Mouse (Mus musculus) midbrain, embryonic 10.5 days (tissue): Measurements from ENCODE around the gene Smco1. TPM values are rescaled to one million over a fixed set of nuclear protein-coding genes. Genes with fewer than 3 reads are reported as not detected.

Experiments used
- microRNA counts: library from miRNA; unstranded; fragments of <30 nt; microRNA quantifications from one replicate; lab custom pipeline; 2017
- microRNA-seq: library from miRNA; unstranded; fragments of <30 nt; microRNA quantifications from one replicate; pipeline ENCODE4, GENCODE M21; 2017
- polyA plus RNA-seq: library from polyadenylated mRNA; unstranded; fragments of >200 nt; fragmentation: Nextera tagmentation; extraction: Ambion mirVana; gene quantifications from 2 replicates; pipeline ENCODE4 v1.2.1, GENCODE M21; 2016

The Smco1 gene
- polyA plus RNA-seq, 1 experiment from 2014 or later: 0.07 TPM

MicroRNAs encoded within 50 kb of the gene (microRNA counts, 519-probe panel; counts per million panel counts)
- not detected for microRNA mmu-miR-1946a (lab: Ali Mortazavi, UCI)

Small RNA genes within 50 kb of the gene (microRNA-seq; reads per million reads assigned to microRNA genes)
- not detected for gene Mir1946a

Other genes with a start within 250 kb of the Smco1 start
- gene Pak2, start 192.1 kb upstream of the Smco1 start, polyA plus RNA-seq: 40.8 and 45.1 TPM in 2 replicates
- gene Pigx, start 171.7 kb upstream of the Smco1 start, polyA plus RNA-seq: 148 and 153 TPM in 2 replicates
- 36.2 and 38.3 TPM in 2 replicates for gene Cep19, start 171.7 kb upstream of the Smco1 start, polyA plus RNA-seq
- gene Nrros, start 105.9 kb upstream of the Smco1 start, polyA plus RNA-seq: 8.9 and 9.1 TPM in 2 replicates
- 0.25 TPM in 1 of 2 replicates, not detected in the other for gene Bex6, start 91.6 kb upstream of the Smco1 start, polyA plus RNA-seq
- 7.0 and 8.6 TPM in 2 replicates for gene Fbxo45, start 24.3 kb upstream of the Smco1 start, polyA plus RNA-seq
- 18.6 and 19.2 TPM in 2 replicates for gene Wdr53, start 24.2 kb upstream of the Smco1 start, polyA plus RNA-seq
- gene Rnf168, start 6.0 kb downstream of the Smco1 start, polyA plus RNA-seq: 34.6 and 35.2 TPM in 2 replicates
- gene Ubxn7, start 60.8 kb downstream of the Smco1 start, polyA plus RNA-seq: 25.7 and 28.5 TPM in 2 replicates
- gene Tm4sf19, start 129.0 kb downstream of the Smco1 start, polyA plus RNA-seq: not detected in 2 replicates
- gene Tctex1d2, start 148.2 kb downstream of the Smco1 start, polyA plus RNA-seq: 34.6 and 36.3 TPM in 2 replicates
- 43.1 and 46.4 TPM in 2 replicates for gene Pcyt1a, start 159.5 kb downstream of the Smco1 start, polyA plus RNA-seq
- 0.16 and 0.35 TPM in 2 replicates for gene Slc51a, start 216.4 kb downstream of the Smco1 start, polyA plus RNA-seq
- not detected in 2 replicates for gene Zdhhc19, start 224.8 kb downstream of the Smco1 start, polyA plus RNA-seq